Mouse (Mus musculus) hematopoietic stem cell, adult 5-6 weeks (primary cell): ENCODE measurements around the gene Lgr6. TPM values are rescaled to one million over a fixed set of nuclear protein-coding genes. Genes with fewer than 3 reads are reported as not detected.
"Not testable (repeated sequence)": the region's sequence is repeated elsewhere in the genome, so short reads cannot be mapped to it uniquely, and the experiment has no call there.

Source experiments
- ATAC-seq, 2 experiments: fragments of 125-278 bp in 1 of 2; replicated peaks in 1 of 2; 2 replicates each; pipeline ENCODE4 v1.8.0; 2016 to 2017; ENCODE audit warnings: inconsistent platforms in 2 of 2, mild to moderate bottlenecking in 2 of 2, moderate number of reproducible peaks in 2 of 2, low read depth in 1 of 2, moderate TSS enrichment in 1 of 2; ENCODE audit not compliant: low FRiP score in 2 of 2, poor library complexity in 2 of 2, severe bottlenecking in 2 of 2, insufficient read depth in 1 of 2, low TSS enrichment in 1 of 2
- total RNA-seq: library from RNA; stranded (forward); fragments of 172-1452, 232-1000 nt; gene quantifications from 2 replicates; pipeline ENCODE4 v1.2.3, GENCODE M21; 2017

The Lgr6 gene
- total RNA-seq, 1 experiment from 2014 or later: not detected

GRCm38 (mm10) chr1:135131034-135131433 lies 26.0 kb upstream of the Lgr6 start:
- ATAC-seq: peak; percentile 49 to 61

GRCm38 (mm10) chr1:135130376-135131018 lies 25.4 kb upstream of the Lgr6 start:
- no peak for ATAC-seq

- no peak for ATAC-seq
These were observed 24.6 kb upstream of the Lgr6 start for GRCm38 (mm10) chr1:135129543-135130183.

- ATAC-seq: no peak
These were observed 23.9 kb upstream of the Lgr6 start for GRCm38 (mm10) chr1:135128986-135129385.

- no peak for ATAC-seq
These were observed 22.9 kb upstream of the Lgr6 start for GRCm38 (mm10) chr1:135128011-135128441.

GRCm38 (mm10) chr1:135126443-135127027 lies 21.5 kb upstream of the Lgr6 start:
- ATAC-seq: no peak

GRCm38 (mm10) chr1:135125990-135126389 lies 20.9 kb upstream of the Lgr6 start:
- no peak for ATAC-seq

GRCm38 (mm10) chr1:135124573-135125363 lies 19.7 kb upstream of the Lgr6 start:
- no peak for ATAC-seq

GRCm38 (mm10) chr1:135112661-135113060 lies 7.6 kb upstream of the Lgr6 start:
- ATAC-seq: peak; percentile 68 to 80

- not testable (repeated sequence) for ATAC-seq
These were observed 6.2 kb upstream of the Lgr6 start for GRCm38 (mm10) chr1:135111271-135111670.

- 0 out of 4 replicates have a peak, but pooled peaks of 1 of the 2 experiments have one; percentile 19 for ATAC-seq
These were observed 5.0 kb upstream of the Lgr6 start for GRCm38 (mm10) chr1:135110075-135110474.

- ATAC-seq: peak in 1 of 2 experiments; percentile 24; a peak in 1 of 4 replicates
These were observed 3.5 kb upstream of the Lgr6 start for GRCm38 (mm10) chr1:135108611-135109010.

GRCm38 (mm10) chr1:135105951-135106350 lies 875 bp upstream of the Lgr6 start:
- peak; percentile 54 to 62; a peak in 3 of 4 replicates for ATAC-seq

- ATAC-seq: 0 out of 4 replicates have a peak, but pooled peaks of 1 of the 2 experiments have one; percentile 3
These were observed 4.7 kb downstream of the Lgr6 start for GRCm38 (mm10) chr1:135100400-135100799.

GRCm38 (mm10) chr1:135098441-135098840 lies 6.6 kb downstream of the Lgr6 start:
- ATAC-seq: no peak

GRCm38 (mm10) chr1:135097441-135097840 lies 7.6 kb downstream of the Lgr6 start:
- no peak for ATAC-seq

- no peak for ATAC-seq
These were observed 8.8 kb downstream of the Lgr6 start for GRCm38 (mm10) chr1:135096312-135096711.

- peak; percentile 68 to 69 for ATAC-seq
These were observed 9.9 kb downstream of the Lgr6 start for GRCm38 (mm10) chr1:135095189-135095588.
